Mouse (Mus musculus): ENCODE measurements around the gene Gpc1. TPM values are rescaled to one million over a fixed set of nuclear protein-coding genes. Genes with fewer than 3 reads are reported as not detected.

The Gpc1 gene
- total RNA-seq, 2 experiments from 2014 or later = 223 to 227 TPM

DNA sequence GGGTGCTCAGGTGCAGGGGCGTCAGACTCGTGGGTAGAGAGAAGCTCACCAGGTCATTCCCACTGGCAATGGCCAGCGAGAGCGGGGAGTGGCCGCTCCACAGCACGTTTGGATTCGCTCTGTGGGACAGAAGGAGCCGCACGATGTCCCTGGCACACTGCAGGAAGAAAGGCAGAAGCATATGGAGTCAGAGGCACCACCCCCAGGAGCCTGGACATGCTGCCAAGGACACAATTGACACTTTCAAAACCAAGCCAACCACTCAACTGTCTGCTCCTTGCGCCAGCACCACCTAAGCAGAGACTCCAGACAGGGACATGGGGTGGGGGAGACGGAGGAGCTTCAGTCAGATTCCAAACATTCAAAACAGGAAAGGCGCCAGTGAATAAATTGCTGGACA is 47.8 kb downstream of the Gpc1 start:
- DNase-seq (ENCODE audit: low spot score) = no peak

DNA sequence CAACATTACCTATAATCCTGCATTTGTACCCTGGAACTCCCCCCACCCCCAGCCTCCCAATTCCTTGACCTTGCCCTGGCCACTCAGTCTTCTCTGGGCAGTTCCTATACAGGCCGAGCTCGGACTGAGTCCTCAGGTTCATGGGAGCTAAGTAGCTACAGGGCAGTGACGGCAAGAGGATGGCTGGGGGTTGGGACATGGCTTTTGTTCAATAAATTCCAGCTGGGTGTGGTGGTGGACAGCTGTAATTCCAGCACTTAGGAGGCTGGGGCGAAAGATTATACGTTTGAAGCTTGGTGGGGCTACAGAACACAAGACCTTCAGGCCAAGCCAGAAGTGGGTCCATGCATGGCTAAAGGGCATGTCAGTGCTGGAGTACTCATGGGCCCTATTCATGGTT is 48.7 kb downstream of the Gpc1 start:
- DNase-seq (ENCODE audit: low spot score) = no peak

DNA sequence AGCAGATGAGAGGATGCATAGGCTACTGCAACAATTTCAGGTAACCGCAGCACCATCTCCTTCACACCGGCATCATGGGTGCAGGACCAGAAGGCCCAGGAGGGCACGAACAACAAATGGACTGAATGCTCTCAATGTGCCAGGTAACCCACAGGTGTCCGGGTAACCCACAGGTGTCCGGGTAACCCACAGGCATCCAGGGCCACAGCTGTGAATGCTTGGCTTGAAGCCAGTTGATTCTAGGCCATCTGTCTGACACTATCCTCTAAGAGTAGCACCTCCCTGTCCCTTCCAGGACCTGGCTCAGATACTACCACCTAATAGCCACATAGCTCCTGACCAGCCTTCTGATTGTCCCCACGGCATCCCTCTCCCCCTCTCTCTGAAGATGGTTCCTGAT is 50.5 kb downstream of the Gpc1 start:
- no peak for DNase-seq (ENCODE audit: low spot score)

DNA sequence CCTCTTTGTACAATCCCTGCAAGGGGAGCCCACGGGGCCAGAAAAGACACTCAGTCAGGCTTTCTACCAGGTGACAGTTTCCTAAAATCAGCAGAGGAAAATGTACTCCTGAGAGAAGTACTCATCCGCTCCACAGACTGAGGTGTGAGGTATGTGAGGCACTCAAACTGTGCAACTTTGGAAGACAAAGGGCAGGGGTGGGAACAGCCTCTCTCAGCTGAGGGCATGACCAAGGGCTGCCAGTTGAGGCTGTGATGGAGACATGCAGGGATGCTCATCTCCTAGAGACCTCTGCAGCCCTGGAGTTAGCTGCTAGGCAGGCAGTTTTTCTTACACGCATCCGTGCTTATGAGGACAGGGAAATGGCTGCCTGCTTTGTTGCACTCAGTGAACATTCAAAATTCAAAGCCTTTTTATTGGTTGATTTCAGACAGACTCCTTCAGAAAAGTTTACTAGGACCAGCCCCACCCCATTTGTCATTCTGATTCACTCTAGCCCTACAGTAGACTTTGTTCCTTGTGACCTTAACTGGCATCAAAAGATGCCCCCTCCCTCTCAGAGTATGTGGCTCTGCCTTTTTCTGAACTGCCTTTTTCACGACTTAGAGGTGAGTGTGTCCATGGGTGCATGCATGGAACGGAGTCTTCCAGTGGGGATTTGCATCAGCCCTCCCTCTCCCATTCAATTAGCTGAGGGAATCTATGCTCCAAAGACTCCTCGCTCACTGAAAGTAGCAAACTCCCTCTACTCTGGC is 57.6 kb downstream of the Gpc1 start:
- DNase-seq (ENCODE audit: low spot score) = no peak

DNA sequence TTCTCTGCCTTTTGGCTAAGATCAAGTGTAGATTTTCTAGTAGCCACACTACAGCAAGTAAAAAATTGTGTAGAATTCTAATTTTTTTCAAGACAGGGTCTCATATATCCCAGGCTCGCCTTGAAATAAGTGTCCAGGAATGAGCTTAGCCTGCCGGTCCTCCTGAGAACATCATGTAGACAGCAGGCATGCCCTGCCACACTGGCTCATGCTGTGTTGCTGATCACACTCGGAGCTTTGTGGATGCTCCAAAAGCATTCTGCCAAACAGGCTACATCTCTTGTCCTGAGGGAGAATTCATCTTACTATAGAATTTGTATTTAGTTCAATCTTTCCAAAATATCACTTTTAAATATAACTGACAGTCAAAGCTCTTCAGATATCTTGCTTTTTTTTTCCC is 61.3 kb downstream of the Gpc1 start:
- DNase-seq (ENCODE audit: low spot score) = no peak

DNA sequence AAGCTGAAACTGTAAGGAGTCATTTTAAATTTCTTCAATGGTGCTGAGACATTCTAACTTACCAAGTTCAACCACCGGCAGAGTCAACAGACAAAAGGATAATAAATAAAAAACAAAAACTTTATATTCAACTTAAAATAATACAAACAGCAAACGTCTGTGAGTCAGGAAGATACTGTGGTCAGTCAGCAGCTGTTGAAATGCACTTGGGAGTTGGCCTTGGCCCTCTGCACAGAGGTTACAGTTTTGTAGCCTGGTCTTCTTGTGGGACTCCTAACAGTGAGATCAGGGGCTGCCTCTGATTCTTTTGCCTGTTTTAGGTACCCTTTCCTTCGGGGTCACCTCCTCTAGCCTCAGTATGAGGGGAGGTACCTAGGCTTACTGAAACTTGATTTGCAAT is 62.5 kb downstream of the Gpc1 start:
- DNase-seq (ENCODE audit: low spot score) = no peak

DNA sequence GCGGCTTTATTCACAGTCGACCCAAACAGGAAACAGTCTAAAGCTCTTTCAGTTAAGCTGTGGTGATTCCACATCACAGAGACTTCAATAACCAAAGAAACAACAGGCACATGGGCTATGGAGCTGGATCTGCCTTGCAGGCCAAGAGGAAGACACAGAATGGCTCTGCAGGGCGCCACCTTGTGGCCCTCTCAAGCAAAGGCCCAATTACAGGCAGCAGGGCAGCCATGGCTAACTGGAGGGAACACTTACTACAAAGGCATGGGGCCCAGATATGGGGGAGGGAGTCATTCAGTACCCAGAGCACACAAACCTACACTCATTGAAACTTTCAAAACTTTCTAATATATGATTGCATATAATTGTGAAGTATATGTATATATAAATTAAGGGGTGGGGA is 63.6 kb downstream of the Gpc1 start:
- DNase-seq (ENCODE audit: low spot score) = peak; percentile 75

DNA sequence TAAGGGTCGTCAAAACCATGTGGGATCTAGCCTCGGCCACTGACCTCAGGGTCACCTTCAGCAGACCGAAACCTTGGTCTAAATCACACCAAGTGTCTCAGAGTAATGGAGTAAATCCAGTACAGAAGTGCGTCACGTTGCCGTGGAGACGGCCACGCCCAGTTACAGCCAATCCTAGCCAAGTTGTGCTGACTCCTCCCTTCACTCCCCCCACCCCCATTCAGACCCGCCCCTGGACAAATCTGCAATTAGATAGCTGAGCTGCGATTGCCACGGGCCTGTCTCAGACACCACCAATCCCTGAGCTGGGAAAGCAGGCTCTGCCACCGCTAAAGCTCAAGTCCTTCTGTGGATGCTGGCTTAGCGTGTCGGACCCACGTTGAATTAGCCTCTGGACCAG is 71.3 kb downstream of the Gpc1 start, which contains the start of gene Ankmy1:
Gene Ankmy1, minus strand, starts transcription at position 121 of the 400 bp plus-strand sequence.
- DNase-seq (ENCODE audit: low spot score) = no peak

DNA sequence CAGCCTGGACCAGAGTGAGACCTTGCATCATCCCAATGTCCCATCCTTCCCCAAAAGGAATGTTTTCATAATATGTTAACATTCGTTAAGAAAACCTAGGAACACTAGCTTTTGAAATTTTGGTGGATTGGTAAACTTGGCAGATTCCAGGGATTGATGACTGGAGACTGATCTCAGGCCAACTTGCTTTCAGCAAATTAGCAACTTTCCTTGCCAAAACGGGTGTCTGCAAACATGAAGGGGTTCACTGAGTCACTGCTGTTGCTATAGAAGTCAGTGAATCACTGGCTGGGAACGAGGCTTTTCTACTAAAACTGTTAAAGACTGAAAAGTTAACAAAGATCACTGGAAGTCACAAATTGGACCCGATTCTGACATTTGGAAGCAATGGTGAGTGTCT is 72.2 kb downstream of the Gpc1 start:
- no peak for DNase-seq (ENCODE audit: low spot score)

DNA sequence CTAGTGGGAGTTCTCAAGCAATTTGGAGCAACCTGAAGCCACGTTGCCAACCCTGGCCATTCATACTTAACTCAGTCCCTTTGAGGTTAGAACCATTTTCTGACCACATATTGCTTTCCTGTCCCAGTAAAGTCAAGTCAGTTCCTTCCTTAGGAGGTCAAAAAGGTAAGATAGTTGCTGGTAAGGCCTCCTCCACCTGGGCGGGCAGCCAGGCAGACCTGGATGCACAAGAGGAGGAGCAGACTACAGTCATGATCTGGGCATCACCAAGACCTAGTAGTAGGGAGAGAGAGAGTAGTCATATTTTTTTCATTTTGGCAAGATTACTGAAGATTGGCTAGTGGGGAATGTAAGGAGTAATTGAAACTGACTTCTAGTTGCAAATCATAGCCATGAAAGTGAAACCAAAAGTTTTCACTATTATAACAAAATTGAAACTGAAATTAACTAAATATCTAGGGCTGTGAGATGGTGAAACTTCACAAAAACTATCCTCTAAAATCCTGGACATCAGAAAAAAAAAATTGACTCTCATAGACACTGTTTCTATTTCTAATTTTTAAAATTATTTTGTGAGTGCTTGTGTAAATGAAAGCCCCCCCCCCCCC is 74.4 kb downstream of the Gpc1 start:
- DNase-seq (ENCODE audit: low spot score) = no peak

DNA sequence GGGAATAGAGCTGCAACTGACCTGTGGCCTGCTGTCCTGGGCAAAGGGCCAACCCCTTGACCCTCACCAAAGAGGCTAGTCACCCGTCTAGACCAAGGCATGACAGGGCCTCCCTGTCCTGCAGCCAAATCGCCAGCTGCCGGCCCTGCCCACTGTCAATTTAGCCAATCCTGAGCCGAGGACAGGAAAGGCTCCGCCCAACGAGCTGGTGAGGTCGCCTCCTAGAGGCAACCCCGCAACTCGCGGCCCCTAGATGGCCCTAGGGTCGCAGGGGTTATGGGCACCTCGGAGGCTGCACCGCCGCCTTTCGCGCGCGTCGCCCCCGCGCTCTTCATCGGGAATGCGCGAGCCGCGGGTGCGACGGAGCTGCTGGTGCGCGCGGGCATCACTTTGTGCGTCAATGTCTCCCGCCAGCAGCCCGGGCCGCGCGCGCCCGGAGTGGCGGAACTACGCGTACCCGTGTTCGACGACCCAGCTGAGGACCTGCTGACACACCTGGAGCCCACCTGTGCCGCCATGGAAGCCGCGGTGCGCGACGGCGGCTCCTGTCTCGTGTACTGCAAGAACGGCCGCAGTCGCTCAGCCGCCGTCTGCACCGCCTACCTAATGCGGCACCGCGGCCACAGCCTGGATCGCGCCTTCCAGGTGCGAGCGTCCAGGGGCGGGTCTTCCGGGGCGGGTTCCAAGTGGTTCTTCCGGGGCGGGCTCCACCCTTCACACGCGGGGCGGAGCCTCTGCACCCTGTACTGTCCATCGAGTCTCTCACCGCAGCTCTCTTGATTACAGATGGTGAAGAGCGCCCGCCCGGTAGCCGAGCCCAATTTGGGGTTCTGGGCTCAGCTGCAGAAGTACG is 75.6 kb downstream of the Gpc1 start, which contains the start of gene Dusp28:
Gene Dusp28, plus strand, starts transcription at position 203 of the 853 bp plus-strand sequence.
- peak; percentile 92 for DNase-seq (ENCODE audit: low spot score)

DNA sequence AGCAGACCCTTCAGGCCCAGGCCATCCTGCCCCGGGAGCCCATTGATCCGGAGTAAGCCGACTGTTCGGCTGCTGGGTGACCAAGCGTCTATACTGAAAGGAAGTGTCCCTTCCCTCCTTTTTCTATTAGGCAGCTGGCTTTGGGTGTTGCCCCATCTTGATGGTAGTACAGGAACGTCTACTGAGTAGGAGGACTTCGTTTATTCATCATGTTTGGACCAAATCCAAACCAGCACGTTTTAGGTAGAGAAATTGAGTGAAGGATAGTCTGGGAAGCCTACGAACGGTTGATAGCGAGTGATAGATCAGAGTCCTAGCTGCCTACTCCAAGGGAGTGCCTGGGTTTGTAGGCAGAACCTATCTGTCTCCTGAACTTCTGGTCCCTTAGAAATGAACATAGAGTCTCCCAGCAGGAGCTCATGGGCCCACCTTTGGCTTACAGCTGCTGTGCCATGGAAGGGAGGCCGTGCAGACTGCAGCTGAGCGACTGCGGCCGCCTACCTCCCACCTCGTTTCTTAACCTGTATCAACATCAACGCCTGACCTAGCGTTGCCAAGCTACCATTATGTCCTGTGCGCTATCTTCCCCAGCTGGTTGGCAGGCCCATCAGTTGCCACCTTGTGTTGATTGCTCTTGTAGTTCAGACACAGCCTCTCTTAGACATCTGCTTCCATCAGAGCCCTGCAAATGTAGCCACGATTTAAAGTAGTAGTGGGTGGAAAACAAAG is 76.4 kb downstream of the Gpc1 start:
- DNase-seq (ENCODE audit: low spot score) = no peak

DNA sequence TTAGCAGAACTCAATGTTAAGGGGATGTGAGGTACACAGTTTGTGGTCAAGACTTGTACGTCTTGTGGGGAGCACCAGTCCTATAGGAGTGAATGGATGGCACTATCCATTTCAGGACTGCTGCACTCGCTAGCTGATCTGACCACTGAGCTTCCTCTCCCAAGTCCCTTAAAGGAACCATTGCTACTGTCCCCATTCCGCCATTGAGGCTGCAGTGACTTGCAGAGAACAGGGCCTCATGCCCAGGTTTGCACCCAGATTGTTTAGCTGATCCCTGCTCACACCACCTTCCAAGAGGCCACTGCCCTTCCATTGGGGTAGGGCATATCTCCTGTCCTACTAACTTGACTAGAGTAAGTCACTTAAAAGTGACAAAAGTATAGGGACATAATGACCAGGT is 77.2 kb downstream of the Gpc1 start:
- DNase-seq (ENCODE audit: low spot score) = no peak

DNA sequence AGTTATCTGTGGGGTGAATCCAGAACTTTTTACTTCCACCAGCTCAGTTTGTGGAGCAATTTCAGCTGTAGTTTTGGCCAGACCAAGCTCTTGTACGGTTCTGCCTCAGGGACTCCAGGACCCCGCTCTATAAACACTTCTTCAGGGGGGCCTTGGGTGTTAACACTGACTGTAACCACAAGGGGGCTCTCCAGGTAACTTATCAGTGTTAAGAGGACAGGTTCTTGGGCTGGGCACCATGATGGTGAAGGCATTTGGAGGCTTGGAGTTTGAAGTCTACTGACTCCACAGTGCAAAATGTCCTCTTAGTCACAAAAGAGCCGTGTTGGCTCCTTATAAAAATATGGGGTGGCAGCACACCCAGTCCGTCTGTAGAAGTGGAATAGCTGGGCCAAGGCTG is 77.6 kb downstream of the Gpc1 start:
- no peak for DNase-seq (ENCODE audit: low spot score)

Small RNA genes within 50 kb of the gene (microRNA-seq; reads per million reads assigned to microRNA genes)
- 20,757 reads per million, percentile 96 among the genes with 10 or more reads in this experiment for gene Mir149

Other genes starting within 250 kb of the Gpc1 start
- not detected for gene Olfr1412, start 245.9 kb upstream of the Gpc1 start, total RNA-seq (2021)
- not detected for gene Olfr1411, start 237.2 kb upstream of the Gpc1 start, total RNA-seq (2021)
- gene Olfr1410, start 225.9 kb upstream of the Gpc1 start, total RNA-seq (2021) = not detected
- gene Olfr12, start 213.9 kb upstream of the Gpc1 start, total RNA-seq (2021) = not detected
- 100 to 1,000 TPM; 186 to 194 TPM for gene Cops9, start 189.7 kb upstream of the Gpc1 start, total RNA-seq (2021)
- not detected for gene Otos, start 182.8 kb upstream of the Gpc1 start, total RNA-seq (2021)
- gene Ankmy1, start 71.3 kb downstream of the Gpc1 start, total RNA-seq (2021) = under 1 TPM in 1 of 2 experiments, not detected in 1; 0.14 TPM
- gene Dusp28, start 75.3 kb downstream of the Gpc1 start, total RNA-seq (2021) = 10 to 100 TPM; 23.1 to 24.5 TPM
- 10 to 100 TPM; 60.5 to 67.5 TPM for gene Rnpepl1, start 79.1 kb downstream of the Gpc1 start, total RNA-seq (2021)
- 1 to 10 TPM; 4.0 to 5.2 TPM for gene Capn10, start 102.7 kb downstream of the Gpc1 start, total RNA-seq (2021)
- under 1 TPM; 0.07 to 0.11 TPM for gene Gpr35, start 119.2 kb downstream of the Gpc1 start, total RNA-seq (2021)
- not detected for gene Aqp12, start 174.7 kb downstream of the Gpc1 start, total RNA-seq (2021)

All from gastrocnemius, adult 18-20 months (tissue).